Mouse (Mus musculus) lung, embryonic 16.5 days (tissue): Measurements from ENCODE around the gene Fam3b. TPM values are rescaled to one million over a fixed set of nuclear protein-coding genes. Genes with fewer than 3 reads are reported as not detected.

Experiments
- ATAC-seq: fragments of 200-750 bp; cut with Nextera tagmentation; 2 replicates; pipeline ENCODE4 v1.8.0; 2017; ENCODE audit warnings: low read depth, mild to moderate bottlenecking, moderate library complexity
- H3K27ac ChIP-seq: fragments of 300-500 bp; sonication (generic); 2 replicates; pipeline ENCODE4 v1.5.1; 2014; ENCODE audit warnings: mild to moderate bottlenecking, control low read depth, low read length
- H3K27me3 ChIP-seq: fragments of 300-500 bp; sonication (generic); 2 replicates; pipeline ENCODE4 v1.6.1; 2014; ENCODE audit warnings: low read depth, low read length, mixed read lengths; ENCODE audit not compliant: control insufficient read depth, insufficient read depth
- H3K36me3 ChIP-seq: fragments of 300-500 bp; sonication (generic); 2 replicates; pipeline ENCODE4 v1.6.1; 2014; ENCODE audit warnings: low read length; ENCODE audit not compliant: control insufficient read depth, insufficient read depth
- H3K4me1 ChIP-seq: fragments of 300-500 bp; sonication (generic); replicated peaks from 2 replicates; pipeline ENCODE4 v1.6.1; 2014; ENCODE audit warnings: low read length, mixed read lengths; ENCODE audit not compliant: control insufficient read depth, insufficient read depth
- H3K4me2 ChIP-seq: fragments of 300-500 bp; sonication (generic); 2 replicates; pipeline ENCODE4 v1.6.1; 2014; ENCODE audit warnings: low read depth, low read length, control low read depth
- H3K4me3 ChIP-seq: fragments of 300-500 bp; sonication (generic); 2 replicates; pipeline ENCODE4 v1.5.1; 2014; ENCODE audit warnings: mild to moderate bottlenecking, low read length, control low read depth
- H3K9ac ChIP-seq: fragments of 300-500 bp; sonication (generic); 2 replicates; pipeline ENCODE4 v1.6.1; 2014; ENCODE audit warnings: low read length, control low read depth
- H3K9me3 ChIP-seq: fragments of 300-500 bp; sonication (generic); 2 replicates; pipeline ENCODE4 v1.6.1; 2016; ENCODE audit warnings: low read length; ENCODE audit not compliant: control insufficient read depth
- WGBS: fragments of 180-500 bp; shearing (Covaris S2); extraction: QIAGEN DNeasy Blood & Tissue Kit; methylation state at CpG from one replicate; pipeline ENCODE4 v1.1.7; 2014; 5-methylcytosine and 5-hydroxymethylcytosine counted together
- polyA plus RNA-seq: library from polyadenylated mRNA; unstranded; fragments of >200 nt; fragmentation: Nextera tagmentation; extraction: Ambion mirVana; gene quantifications from 2 replicates; pipeline ENCODE4 v1.2.1, GENCODE M21; 2015

The Fam3b gene
- polyA plus RNA-seq, 1 experiment from 2014 or later, result not detected

DNA sequence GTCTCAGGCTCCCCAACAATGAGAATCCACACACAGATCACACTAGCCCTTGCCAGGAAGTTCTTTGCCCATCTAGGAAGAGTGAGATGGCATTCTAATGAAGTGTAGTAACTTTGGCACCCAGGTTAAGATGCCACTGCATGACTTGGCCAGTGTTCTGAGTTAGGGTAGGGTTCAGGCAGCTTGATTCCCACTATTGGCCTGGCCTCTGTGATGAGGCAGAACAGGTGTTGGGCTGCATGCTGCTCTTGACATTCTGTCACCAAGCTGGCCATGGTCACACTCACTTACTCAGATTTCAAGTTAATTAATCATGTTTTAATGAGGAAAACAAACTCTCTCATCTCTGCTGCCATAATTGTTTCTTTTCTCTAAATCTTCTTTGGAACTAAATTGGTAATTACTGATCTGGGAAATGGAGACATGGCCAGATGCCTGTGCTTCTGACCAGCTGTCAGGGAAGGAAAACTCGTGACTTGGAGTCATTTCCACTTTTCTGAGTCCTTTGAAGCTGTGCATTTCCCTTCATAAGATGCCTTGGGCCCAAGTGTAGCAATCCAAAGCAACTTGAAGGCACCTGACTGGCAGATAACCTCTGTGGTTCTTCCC is 77.1 kb downstream of the Fam3b start:
- no peak overlapping the region for H3K4me2 ChIP-seq
- WGBS, result 38% methylated on average over 1 of the region's 1 CpGs
- no peaks in the 10 kb centered on the region for H3K4me1 ChIP-seq
- no peak overlapping the region for H3K4me3 ChIP-seq
- H3K27ac ChIP-seq, result no peak overlapping the region
- H3K36me3 ChIP-seq, result no peaks in the 10 kb centered on the region
- no peaks in the 10 kb centered on the region for H3K9me3 ChIP-seq
- no peak for ATAC-seq
- H3K27me3 ChIP-seq, result no peaks in the 10 kb centered on the region
- no peak overlapping the region for H3K9ac ChIP-seq

DNA sequence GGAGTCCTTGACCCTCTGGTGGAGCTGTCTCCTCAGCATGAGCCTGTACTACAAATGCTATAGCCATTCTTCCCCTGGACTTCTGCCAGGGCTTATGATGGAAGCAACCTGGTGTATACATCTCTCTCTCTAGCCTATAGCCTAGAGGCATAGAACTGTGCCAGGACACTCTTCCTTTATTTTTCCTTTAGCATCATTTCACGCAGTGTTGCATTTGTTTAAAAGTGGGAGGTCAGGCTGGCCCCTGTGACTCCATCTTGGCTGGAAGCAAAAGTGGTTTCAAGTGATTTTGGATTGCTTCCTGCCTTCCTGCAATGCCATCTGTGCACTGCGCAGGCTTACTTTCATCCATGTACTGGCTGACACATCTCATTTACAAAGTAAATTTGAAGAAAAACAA is 80.4 kb downstream of the Fam3b start:
- Histone ChIP-seq H3K27ac (no peak overlapping the region), H3K27me3 (no peaks in the 10 kb centered on the region), H3K4me3 (no peak overlapping the region), H3K36me3 (no peaks in the 10 kb centered on the region), H3K9ac (no peak overlapping the region), H3K9me3 (no peaks in the 10 kb centered on the region), H3K4me2 (no peak overlapping the region), H3K4me1 (no peaks in the 10 kb centered on the region)
- WGBS, result 48% methylated on average over 2 of the region's 2 CpGs
- no peak for ATAC-seq

- no peak overlapping the region for H3K27ac ChIP-seq
- no peak overlapping the region for H3K9ac ChIP-seq
- H3K27me3 ChIP-seq, result no peaks in the 10 kb centered on the region
- no peak for ATAC-seq
- H3K9me3 ChIP-seq, result no peaks in the 10 kb centered on the region
- 49% methylated on average over 4 of the region's 4 CpGs for WGBS
- H3K36me3 ChIP-seq, result no peaks in the 10 kb centered on the region
- no peaks in the 10 kb centered on the region for H3K4me1 ChIP-seq
- no peak overlapping the region for H3K4me2 ChIP-seq
- H3K4me3 ChIP-seq, result no peak overlapping the region
These were observed 83.3 kb downstream of the Fam3b start for GRCm38 (mm10) chr16:97431328-97431727.

GRCm38 (mm10) chr16:97430091-97430490 is 84.5 kb downstream of the Fam3b start:
- 92% methylated on average over 4 of the region's 4 CpGs for WGBS
- no peak for ATAC-seq
- no peak overlapping the region for H3K4me3 ChIP-seq
- no peaks in the 10 kb centered on the region for H3K27me3 ChIP-seq
- no peak overlapping the region for H3K4me2 ChIP-seq
- H3K36me3 ChIP-seq, result no peaks in the 10 kb centered on the region
- H3K9me3 ChIP-seq, result no peaks in the 10 kb centered on the region
- H3K9ac ChIP-seq, result no peak overlapping the region
- H3K4me1 ChIP-seq, result no peaks in the 10 kb centered on the region
- no peak overlapping the region for H3K27ac ChIP-seq

- no peak overlapping the region for H3K9ac ChIP-seq
- no peaks in the 10 kb centered on the region for H3K4me1 ChIP-seq
- no peak overlapping the region for H3K4me3 ChIP-seq
- no peak for ATAC-seq
- H3K36me3 ChIP-seq, result no peaks in the 10 kb centered on the region
- H3K4me2 ChIP-seq, result no peak overlapping the region
- H3K27me3 ChIP-seq, result no peaks in the 10 kb centered on the region
- no peak overlapping the region for H3K27ac ChIP-seq
- H3K9me3 ChIP-seq, result no peaks in the 10 kb centered on the region
- 71% methylated on average over 3 of the region's 3 CpGs for WGBS
These were observed 86.6 kb downstream of the Fam3b start for GRCm38 (mm10) chr16:97428026-97428425.

DNA sequence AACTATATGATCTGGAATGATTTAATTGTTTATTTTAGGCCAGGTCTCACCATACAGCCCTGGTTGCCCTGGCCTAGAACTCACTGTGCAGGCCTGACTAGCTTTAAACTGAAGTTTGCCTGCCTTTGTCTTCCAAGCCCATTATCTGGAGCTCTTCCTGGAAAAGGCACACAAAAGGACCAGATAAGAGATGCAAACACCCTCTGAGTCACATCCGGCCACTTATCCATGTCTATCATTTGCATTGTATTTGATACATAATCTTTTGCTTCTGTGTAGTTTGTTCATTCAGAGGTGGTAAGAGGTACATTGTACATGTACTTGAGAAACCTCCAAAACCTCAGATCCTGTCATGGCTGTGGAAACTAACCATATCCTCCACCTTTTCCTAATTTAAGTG is 91.0 kb downstream of the Fam3b start:
- H3K4me1 ChIP-seq, result no peaks in the 10 kb centered on the region

DNA sequence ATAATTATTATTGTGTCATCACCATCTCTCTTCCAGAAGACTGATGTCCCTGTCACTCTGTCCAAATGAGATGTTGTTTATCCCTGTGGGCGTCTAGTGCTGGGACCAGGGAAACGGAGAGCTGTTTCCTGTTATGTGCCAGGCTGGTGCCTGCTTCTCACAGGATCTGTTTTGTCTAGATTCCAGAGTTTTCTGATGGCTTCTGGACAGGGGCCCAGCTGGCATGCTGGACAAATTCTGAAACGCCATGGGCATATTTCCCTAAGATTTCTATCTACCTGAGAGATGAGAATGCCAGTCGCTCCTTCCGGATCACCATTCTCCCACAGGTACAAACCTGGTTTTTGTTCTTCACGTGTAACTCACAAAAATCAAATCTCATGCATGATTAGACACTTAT is 92.9 kb downstream of the Fam3b start:
- Histone ChIP-seq H3K27me3 (no peaks in the 10 kb centered on the region), H3K9me3 (no peaks in the 10 kb centered on the region), H3K4me1 (no peaks in the 10 kb centered on the region), H3K9ac (no peak overlapping the region), H3K4me3 (no peak overlapping the region), H3K36me3 (no peaks in the 10 kb centered on the region), H3K4me2 (no peak overlapping the region), H3K27ac (no peak overlapping the region)
- 64% methylated on average over 6 of the region's 6 CpGs for WGBS
- ATAC-seq, result no peak

More for the DNA sequence above, 91.0 kb downstream of the Fam3b start:
- Histone ChIP-seq H3K4me3 (no peak overlapping the region), H3K27ac (no peak overlapping the region), H3K9ac (no peak overlapping the region), H3K4me2 (no peak overlapping the region), H3K9me3 (no peaks in the 10 kb centered on the region), H3K27me3 (no peaks in the 10 kb centered on the region), H3K36me3 (no peaks in the 10 kb centered on the region)
- ATAC-seq, result no peak
- 47% methylated on average over 1 of the region's 1 CpGs for WGBS

Other genes starting within 250 kb of the Fam3b start
- gene Bace2, start 158.1 kb downstream of the Fam3b start, polyA plus RNA-seq, result 10.0 and 11.9 TPM in 2 replicates
- gene Mx1, start 51.9 kb downstream of the Fam3b start, polyA plus RNA-seq, result 0.33 and 0.45 TPM in 2 replicates
- 12.0 and 15.4 TPM in 2 replicates for gene Tmprss2, start 96.4 kb upstream of the Fam3b start, polyA plus RNA-seq
- gene Ripk4, start 249.0 kb upstream of the Fam3b start, polyA plus RNA-seq, result 18.0 and 18.7 TPM in 2 replicates